Mouse (Mus musculus) forebrain, embryonic 11.5 days (tissue): ENCODE measurements at regions not wholly inside any gene's neighbourhood (a gene's known extent, or its start where the extent isn't known, plus 50 kb on each side); places are given as distances from the start of the nearest gene placed in this dataset.
A peak's percentile ranks its signal among the peaks of the same experiment; 100 is the strongest.
"Not testable (repeated sequence)": the region's sequence is repeated elsewhere in the genome, so short reads cannot be mapped to it uniquely, and the experiment has no call there.

Experiments used
- ATAC-seq: fragments of 200-750 bp; cut with Nextera tagmentation; replicated peaks from 2 replicates; pipeline ENCODE4 v1.8.0; 2017; ENCODE audit warnings: moderate TSS enrichment; ENCODE audit not compliant: low FRiP score
- DNase-seq: peaks from one replicate; pipeline ENCODE4 v3.0.0-alpha.2; 2017; ENCODE audit warnings: low spot score
- H3K27ac ChIP-seq: fragments of 300-500 bp; sonication (generic); 2 replicates; pipeline ENCODE4 v1.5.1; 2014; ENCODE audit warnings: low read depth, low read length
- H3K27me3 ChIP-seq: fragments of 300-500 bp; sonication (generic); 2 replicates; pipeline ENCODE4 v1.6.1; 2014; ENCODE audit warnings: mild to moderate bottlenecking, low read length, mixed read lengths; ENCODE audit not compliant: control insufficient read depth, insufficient read depth
- H3K36me3 ChIP-seq: fragments of 300-500 bp; sonication (generic); 2 replicates; pipeline ENCODE4 v1.6.1; 2014; ENCODE audit warnings: mild to moderate bottlenecking, low read length, moderate library complexity, mixed read lengths; ENCODE audit not compliant: control insufficient read depth, insufficient read depth
- H3K4me1 ChIP-seq: fragments of 300-500 bp; sonication (generic); replicated peaks from 2 replicates; pipeline ENCODE4 v1.6.1; 2014; ENCODE audit warnings: low read length, mixed read lengths; ENCODE audit not compliant: control insufficient read depth, insufficient read depth
- H3K4me2 ChIP-seq: fragments of 300-500 bp; sonication (generic); 2 replicates; pipeline ENCODE4 v1.6.1; 2014; ENCODE audit warnings: low read depth, mild to moderate bottlenecking, low read length, moderate library complexity, mixed read lengths; ENCODE audit not compliant: severe bottlenecking
- H3K4me3 ChIP-seq: fragments of 300-500 bp; sonication (generic); 2 replicates; pipeline ENCODE4 v1.5.1; 2014; ENCODE audit warnings: low read depth, low read length
- H3K9ac ChIP-seq: fragments of 300-500 bp; sonication (generic); 2 replicates; pipeline ENCODE4 v1.6.1; 2014; ENCODE audit warnings: low read length
- H3K9me3 ChIP-seq: fragments of 300-500 bp; sonication (generic); 2 replicates; pipeline ENCODE4 v1.6.1; 2016; ENCODE audit warnings: low read length, mixed read lengths; ENCODE audit not compliant: control insufficient read depth
- WGBS: fragments of 180-500 bp; shearing (Covaris S2); extraction: QIAGEN DNeasy Blood & Tissue Kit; methylation state at CpG from one replicate; pipeline ENCODE4 v1.1.7; 2014; 5-methylcytosine and 5-hydroxymethylcytosine counted together

DNA sequence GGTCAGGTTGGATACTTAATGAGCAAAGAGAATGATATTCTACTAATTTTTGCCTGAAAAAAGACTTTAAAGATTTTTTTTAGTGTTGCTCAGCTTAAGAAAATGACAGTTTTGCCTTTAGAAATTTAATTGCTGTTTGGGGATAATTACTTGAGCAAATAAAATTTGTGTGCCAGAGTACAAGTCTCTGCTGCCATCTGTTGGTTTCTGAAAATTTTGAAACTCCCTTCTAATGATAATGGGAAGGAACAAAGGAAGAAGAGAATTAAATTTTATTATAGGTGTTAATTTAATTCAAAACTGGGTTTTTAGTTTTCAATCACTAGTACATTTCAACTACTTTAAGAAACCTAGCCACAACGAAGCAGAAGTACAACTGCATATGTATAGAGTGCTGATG, 94.1 kb downstream of the Gm17521 start:
- WGBS = 62% methylated on average over 1 of the region's 1 CpGs
- H3K4me3 ChIP-seq = no peak overlapping the region
- no peak for ATAC-seq

DNA sequence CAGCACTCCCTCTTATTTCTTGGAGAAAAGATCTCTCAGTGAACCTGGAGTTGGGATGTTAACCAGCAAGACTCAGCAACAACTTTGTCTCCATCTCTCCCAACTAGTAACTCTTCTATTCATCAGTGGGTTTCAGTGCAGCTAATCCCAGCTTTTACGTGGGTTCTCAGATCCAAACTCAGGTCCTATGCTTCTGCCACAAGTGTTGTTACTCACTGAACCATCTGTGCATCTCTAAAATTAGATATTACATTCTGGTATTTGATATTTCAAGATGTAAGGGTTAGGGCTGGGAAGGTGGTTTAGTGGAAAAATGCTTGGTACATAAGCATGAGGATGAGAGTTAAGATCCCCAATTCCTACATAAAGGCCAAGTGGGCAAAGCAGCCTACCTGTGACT, 136.8 kb downstream of the Gm17521 start:
- Histone ChIP-seq H3K27me3 (no peaks in the 10 kb centered on the region), H3K4me3 (no peak overlapping the region), H3K9me3 (no peaks in the 10 kb centered on the region), H3K4me1 (no peaks in the 10 kb centered on the region), H3K9ac (no peak overlapping the region), H3K4me2 (no peak overlapping the region), H3K36me3 (no peaks in the 10 kb centered on the region), H3K27ac (no peak overlapping the region)
- DNase-seq = no peak
- ATAC-seq = no peak
- WGBS = 71% methylated on average over 1 of the region's 1 CpGs

More for the DNA sequence above, 94.1 kb downstream of the Gm17521 start:
- no peaks in the 10 kb centered on the region for H3K4me1 ChIP-seq
- no peak overlapping the region for H3K27ac ChIP-seq
- H3K27me3 ChIP-seq = no peaks in the 10 kb centered on the region
- no peak overlapping the region for H3K9ac ChIP-seq
- no peaks in the 10 kb centered on the region for H3K9me3 ChIP-seq
- DNase-seq = no peak
- no peak overlapping the region for H3K4me2 ChIP-seq
- no peaks in the 10 kb centered on the region for H3K36me3 ChIP-seq

DNA sequence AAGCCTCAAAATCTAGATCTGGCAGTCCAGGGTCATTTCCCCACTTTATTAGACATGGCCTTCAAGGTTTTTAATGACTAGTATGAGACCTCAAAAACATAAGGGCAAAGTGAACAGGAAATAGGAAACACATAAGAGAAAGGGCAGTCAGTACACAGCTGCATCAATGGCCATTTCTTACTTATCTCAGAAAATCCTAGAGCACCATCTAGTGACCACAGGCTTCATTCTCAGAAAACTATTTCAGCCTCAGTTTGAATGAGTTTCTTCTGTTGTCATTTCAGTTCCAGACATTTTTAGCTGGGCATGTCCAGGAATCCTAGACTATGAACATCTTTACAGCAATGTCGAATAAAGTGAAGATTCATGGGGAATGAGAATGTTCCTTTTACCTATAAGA, 175.0 kb downstream of the Gm17521 start:
- DNase-seq (no peak), ATAC-seq (no peak)
- Histone ChIP-seq H3K27me3 (no peaks in the 10 kb centered on the region), H3K4me2 (no peak overlapping the region), H3K9me3 (no peaks in the 10 kb centered on the region), H3K4me3 (no peak overlapping the region), H3K4me1 (no peaks in the 10 kb centered on the region), H3K27ac (no peak overlapping the region), H3K36me3 (no peaks in the 10 kb centered on the region), H3K9ac (no peak overlapping the region)
- 61% methylated on average over 1 of the region's 1 CpGs for WGBS

DNA sequence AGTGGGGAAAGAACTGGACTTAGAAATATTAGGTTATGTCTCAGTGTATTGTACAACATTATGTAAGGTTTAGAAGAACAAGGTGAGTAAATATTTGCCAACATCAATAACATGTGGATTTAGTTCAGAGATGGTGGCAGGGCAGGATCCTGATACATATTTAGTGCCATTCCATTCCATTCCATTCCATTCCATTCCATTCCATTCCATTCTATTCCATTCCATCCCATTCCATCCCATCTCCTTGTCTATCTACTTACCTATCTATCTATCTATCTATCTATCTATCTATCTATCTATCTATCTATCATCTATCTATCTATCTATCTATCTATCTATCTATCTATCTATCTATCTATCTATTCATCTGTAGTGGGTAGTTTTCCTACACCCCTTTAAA, 198.2 kb downstream of the Gm17521 start:
- not testable (repeated sequence) for H3K36me3 ChIP-seq, H3K4me1 ChIP-seq, H3K27me3 ChIP-seq, H3K27ac ChIP-seq, H3K9ac ChIP-seq, H3K9me3 ChIP-seq, ATAC-seq, H3K4me2 ChIP-seq, H3K4me3 ChIP-seq, DNase-seq

DNA sequence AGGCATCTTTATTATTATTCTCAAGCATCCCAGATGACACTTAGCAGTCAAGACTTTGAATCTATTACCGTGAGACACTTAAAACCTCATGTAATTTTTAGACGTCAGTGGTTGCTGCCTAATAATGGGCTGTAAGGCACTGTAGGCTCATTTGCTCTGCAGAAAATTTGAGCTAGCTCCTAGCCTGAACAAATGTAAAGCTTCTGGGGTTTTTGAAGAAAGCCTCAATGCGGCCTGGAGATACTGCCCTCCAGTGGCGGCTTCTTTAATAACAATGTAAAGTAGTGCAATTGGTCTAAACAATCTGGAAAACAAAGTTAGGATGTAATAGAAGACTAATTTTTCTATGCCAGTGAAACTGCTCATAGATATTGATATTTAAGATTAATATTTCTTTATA, 203.4 kb downstream of the Gm17521 start:
- Histone ChIP-seq H3K9ac (no peak overlapping the region), H3K36me3 (no peaks in the 10 kb centered on the region), H3K4me3 (no peak overlapping the region), H3K27me3 (no peaks in the 10 kb centered on the region), H3K27ac (no peak overlapping the region), H3K4me2 (no peak overlapping the region), H3K4me1 (no peaks in the 10 kb centered on the region), H3K9me3 (no peaks in the 10 kb centered on the region)
- WGBS = 18% methylated on average over 4 of the region's 4 CpGs
- no peak; the same call in 1 of the 2 replicates for ATAC-seq
- peak; percentile 52 for DNase-seq
